Mouse (Mus musculus) olfactory bulb, adult 2 months (tissue): ENCODE results near the gene Ptges2. TPM values are rescaled to one million over a fixed set of nuclear protein-coding genes. Genes with fewer than 3 reads are reported as not detected.

Experiments
- H3K27ac ChIP-seq: fragments of 200-500 bp; 2 replicates; pipeline ENCODE4 v1.5.1; 2012; ENCODE audit warnings: low read depth, low read length; ENCODE audit not compliant: insufficient read depth
- H3K4me1 ChIP-seq: fragments of 200-500 bp; 2 replicates; pipeline ENCODE4 v1.6.1; 2012; ENCODE audit warnings: low read length; ENCODE audit not compliant: control insufficient read depth, insufficient read depth
- H3K4me3 ChIP-seq: fragments of 200-500 bp; 2 replicates; pipeline ENCODE4 v1.5.1; 2012; ENCODE audit warnings: mild to moderate bottlenecking, low read depth, low read length, moderate library complexity; ENCODE audit not compliant: insufficient read depth
- CTCF ChIP-seq: fragments of 200-500 bp; IDR thresholded peaks from 2 replicates; pipeline ENCODE4 v1.5.1; 2012; ENCODE audit warnings: low read depth, mild to moderate bottlenecking, low read length, moderate library complexity; ENCODE audit not compliant: insufficient read depth
- POLR2A ChIP-seq: fragments of 200-500 bp; IDR thresholded peaks from 2 replicates; pipeline ENCODE4 v1.6.1; 2012; ENCODE audit warnings: mild to moderate bottlenecking, low read depth, low read length, moderate library complexity; ENCODE audit not compliant: insufficient read depth
- WGBS: fragments of 180-500 bp; shearing (Covaris S2); methylation state at CpG from one replicate; pipeline ENCODE4 v1.1.7; 2018; 5-methylcytosine and 5-hydroxymethylcytosine counted together
- polyA plus RNA-seq: library from polyadenylated mRNA; stranded (reverse); fragments of >200 nt; gene quantifications from 2 replicates; pipeline ENCODE4 v1.2.4, GENCODE M21; 2012; ENCODE audit warnings: low replicate concordance; ENCODE audit not compliant: missing spikeins, insufficient read depth, insufficient read length

Ptges2 gene
- polyA plus RNA-seq, 1 experiment: not detected

DNA sequence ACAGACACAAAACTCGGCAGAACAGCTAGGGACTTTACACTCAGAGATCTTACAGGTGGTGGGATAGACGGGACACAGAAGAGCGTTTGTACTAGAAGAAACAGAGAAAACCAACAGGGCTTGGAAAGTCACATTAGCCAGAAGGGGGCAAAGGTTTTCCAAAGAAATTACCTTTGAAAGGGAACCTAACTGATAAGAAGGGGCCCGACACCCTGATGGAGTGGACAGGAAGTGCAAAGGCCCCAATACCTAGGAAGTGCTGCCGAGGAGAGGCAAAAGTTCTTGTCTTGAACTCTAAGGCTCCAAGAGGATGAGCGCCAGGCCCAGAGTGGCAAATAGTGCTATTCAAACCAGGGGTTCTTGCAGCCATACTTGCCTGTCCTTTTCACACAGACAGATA, 41.9 kb upstream of the Ptges2 start:
- 77% methylated on average over 6 of the region's 6 CpGs for WGBS
- no peak overlapping the region for H3K4me3 ChIP-seq

DNA sequence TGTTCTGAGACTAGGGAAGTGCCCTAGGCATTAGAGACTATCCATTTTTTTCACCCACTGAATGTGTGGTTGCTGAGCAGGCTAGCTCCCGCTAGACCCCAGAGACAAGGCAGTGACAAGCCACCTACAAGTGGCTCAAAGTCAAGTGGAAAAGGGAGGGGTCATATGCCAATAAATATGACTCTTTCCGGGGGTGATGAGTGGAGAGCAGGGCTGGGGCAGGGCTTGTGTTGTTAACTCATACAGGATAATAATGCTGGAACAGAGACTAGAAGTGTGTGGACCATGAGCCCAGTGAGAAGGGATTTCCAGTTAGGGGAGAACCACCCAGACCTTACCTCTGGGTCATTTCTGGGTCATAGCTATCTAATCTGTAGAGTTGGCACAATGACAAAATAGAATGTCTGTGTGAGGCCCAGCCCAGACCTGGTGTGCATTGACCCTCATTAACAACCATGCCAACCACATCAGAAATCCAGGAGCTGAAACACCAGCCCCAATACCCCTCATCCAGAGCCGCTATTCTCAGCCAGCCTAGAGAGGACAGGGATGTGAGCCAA, 41.3 kb upstream of the Ptges2 start:
- Histone ChIP-seq H3K4me1 (peaks cover 31% of the 10 kb centered on the region), H3K4me3 (no peak overlapping the region), H3K27ac (no peak overlapping the region)
- TF ChIP-seq POLR2A: no peak
- TF ChIP-seq CTCF: no peak
- 89% methylated on average over 3 of the region's 3 CpGs for WGBS

More for the DNA sequence above, 41.9 kb upstream of the Ptges2 start:
- peaks cover 37% of the 10 kb centered on the region for H3K4me1 ChIP-seq
- H3K27ac ChIP-seq: no peak overlapping the region
- TF ChIP-seq POLR2A (no peak), CTCF (no peak)

DNA sequence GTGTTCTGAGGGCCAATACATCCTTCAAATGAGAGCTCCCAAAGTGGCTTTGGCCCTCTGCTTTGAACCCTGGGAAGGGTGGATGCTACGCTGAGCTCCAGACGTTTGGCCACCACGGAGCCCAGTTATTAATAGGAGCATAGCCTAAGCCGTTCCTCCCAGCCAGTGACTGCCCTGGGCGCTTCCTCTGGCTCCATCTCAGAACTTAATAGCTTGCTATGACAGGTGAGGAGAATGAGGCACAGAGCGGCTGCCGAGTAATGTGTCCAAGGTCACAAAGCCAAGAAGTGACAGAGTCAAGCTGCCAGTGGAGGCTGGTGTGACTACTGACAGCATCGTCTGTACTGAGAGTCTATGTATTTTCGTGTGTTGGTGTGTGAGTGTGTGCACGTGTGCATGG, 39.5 kb upstream of the Ptges2 start:
- TF ChIP-seq CTCF (no peak), POLR2A (no peak)
- Histone ChIP-seq H3K27ac (no peak overlapping the region), H3K4me1 (peaks cover 17% of the 10 kb centered on the region), H3K4me3 (no peak overlapping the region)
- WGBS: 82% methylated on average over 10 of the region's 10 CpGs

DNA sequence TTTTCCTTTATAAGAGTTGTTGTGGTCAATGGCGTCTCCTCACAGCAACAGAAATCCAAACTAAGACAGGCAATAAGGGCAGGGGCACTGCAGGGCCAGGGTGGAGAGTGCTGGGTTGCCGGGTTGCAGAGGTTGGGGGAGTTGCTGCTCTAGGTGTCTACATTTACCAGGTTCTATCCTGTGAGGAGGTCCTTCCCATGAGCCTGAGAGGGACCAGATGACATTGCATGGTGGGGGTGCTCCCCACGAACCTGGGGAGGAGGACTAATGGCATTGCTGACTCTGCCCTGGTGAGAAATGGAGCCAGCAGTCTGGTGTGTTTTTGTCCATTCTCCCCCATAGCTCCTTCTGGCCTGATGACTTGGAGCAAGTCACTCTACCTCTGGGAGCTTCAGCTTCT, 38.0 kb upstream of the Ptges2 start:
- WGBS: 78% methylated on average over 3 of the region's 3 CpGs
- TF ChIP-seq CTCF (no peak), POLR2A (no peak)
- Histone ChIP-seq H3K4me1 (peaks cover 14% of the 10 kb centered on the region), H3K4me3 (no peak overlapping the region), H3K27ac (no peak overlapping the region)

DNA sequence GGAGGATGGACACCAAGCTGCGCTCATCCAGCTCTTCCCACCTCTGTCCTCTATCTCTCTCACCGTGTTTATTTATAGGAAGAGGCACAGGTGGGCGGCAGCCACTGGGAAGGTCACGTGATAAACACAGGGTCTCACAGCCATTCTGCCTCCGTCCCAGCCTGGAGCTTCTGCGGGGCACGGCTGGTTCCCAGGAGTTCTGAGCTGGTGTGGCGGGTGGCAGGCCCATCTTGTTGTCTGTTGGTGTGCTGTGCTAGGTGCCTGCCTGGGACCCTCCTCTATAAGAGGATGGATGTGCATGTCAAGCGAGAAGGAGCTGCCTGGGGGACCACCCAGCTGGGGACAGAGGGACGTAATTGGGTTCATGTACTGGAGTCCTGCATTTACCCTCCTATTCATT, 37.3 kb upstream of the Ptges2 start:
- TF ChIP-seq CTCF: no peak
- TF ChIP-seq POLR2A: no peak
- WGBS: 58% methylated on average over 10 of the region's 10 CpGs
- no peak overlapping the region for H3K27ac ChIP-seq

DNA sequence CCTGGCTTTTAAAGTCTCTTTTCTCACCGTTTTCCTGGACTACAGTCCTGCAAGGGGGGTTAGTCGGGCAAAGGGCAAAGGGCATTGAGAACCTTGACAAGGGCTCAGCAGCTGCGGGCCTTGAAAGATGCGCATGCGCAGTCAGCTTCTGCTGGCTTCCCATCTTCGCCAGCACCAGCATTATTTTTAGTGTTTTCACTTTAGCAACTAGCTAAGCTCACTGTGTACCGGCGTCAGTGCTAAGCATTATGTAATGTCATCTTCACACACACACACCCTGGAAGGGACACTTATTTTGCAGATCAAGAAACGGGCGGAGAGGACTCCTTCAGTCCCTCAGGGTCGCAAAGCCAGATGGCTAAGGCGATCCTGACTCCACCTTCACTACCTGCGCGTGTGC, 35.0 kb upstream of the Ptges2 start:
- WGBS: 7% methylated on average over 14 of the region's 14 CpGs
- H3K27ac ChIP-seq: peak overlapping the region; percentile 77
- H3K4me3 ChIP-seq: no peak overlapping the region
- no peak for TF ChIP-seq POLR2A
- TF ChIP-seq CTCF: no peak
- peaks cover 24% of the 10 kb centered on the region for H3K4me1 ChIP-seq

More for the DNA sequence above, 37.3 kb upstream of the Ptges2 start:
- Histone ChIP-seq H3K4me3 (no peak overlapping the region), H3K4me1 (peaks cover 14% of the 10 kb centered on the region)

DNA sequence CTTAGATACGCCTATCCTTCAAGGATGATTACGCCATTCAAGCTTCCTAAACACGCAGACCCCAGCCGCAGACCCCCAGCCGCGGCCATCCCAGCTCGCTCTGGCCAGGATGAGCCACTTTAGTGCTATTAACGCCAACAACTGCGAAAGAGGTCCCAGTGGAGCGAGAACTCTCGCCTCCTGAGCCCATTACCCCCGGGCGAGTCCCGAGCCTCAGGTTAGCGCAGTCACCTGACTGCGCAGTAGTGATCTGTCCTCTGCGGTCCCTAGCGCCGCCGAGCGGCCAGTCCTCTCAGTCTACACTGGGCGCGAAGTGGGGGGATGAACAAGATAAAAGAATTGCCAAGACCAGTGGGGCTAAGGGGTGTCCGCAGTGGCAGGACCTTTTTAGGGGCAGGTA, 34.3 kb upstream of the Ptges2 start:
- H3K4me1 ChIP-seq: peaks cover 24% of the 10 kb centered on the region
- peak; percentile 62 for TF ChIP-seq CTCF
- TF ChIP-seq POLR2A: 0 out of 2 replicates have a peak, but pooled peaks have one; percentile 48
- WGBS: 3% methylated on average over 24 of the region's 24 CpGs
- H3K4me3 ChIP-seq: peak overlapping the region; percentile 41
- H3K27ac ChIP-seq: peak overlapping the region; percentile 77

DNA sequence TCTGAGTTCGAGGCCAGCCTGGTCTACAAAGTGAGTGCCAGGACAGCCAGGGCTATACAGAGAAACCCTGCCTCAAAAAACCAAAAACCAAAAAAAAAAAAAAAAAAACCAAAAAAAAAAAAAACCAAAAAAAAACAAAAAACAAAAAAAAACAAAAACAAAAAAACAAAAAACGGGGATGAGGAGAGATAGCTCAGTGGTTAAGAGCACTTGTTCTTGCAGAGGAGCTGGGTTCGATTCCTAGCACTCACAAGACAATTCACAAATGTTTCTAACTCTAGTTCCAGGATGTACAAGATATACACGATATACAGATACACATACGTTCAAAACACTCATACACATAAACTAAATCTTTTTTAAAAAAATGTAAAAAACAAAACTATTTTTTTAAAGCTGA, 33.4 kb upstream of the Ptges2 start:
- Histone ChIP-seq H3K4me3 (peak overlapping the region; percentile 75), H3K27ac (peak overlapping the region; percentile 64; the same call in 1 of the 2 replicates), H3K4me1 (peaks cover 24% of the 10 kb centered on the region)
- WGBS: 31% methylated on average over 5 of the region's 5 CpGs

DNA sequence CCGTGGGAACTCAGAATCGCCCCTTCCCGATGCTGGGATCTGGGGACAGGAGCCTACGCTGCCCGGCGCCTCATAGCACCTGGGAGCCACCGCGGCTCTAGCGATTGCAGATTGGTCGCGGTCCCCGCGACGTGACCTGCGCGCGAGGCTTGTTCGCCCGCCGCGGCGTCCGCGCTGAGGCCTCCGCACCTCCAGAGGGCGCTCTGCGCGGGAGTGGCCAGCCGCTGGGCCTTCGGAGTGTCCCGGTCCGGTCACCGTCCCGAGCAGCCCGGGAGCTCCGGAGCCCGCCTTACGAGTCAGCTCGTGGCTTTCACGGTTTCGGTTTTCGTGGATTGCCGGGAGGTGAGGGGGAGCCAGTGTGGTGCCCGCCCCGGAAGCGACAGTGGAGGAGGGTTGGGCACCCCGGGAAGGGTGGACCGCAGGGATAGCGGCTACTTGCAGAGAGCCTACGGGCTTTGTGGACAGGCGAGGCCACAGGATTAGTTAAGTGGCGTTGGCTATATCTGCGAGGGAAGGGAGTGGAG, 32.8 kb upstream of the Ptges2 start:
- WGBS: under 1% methylated on average over 53 of the region's 53 CpGs

More for the DNA sequence above, 32.8 kb upstream of the Ptges2 start:
- Histone ChIP-seq H3K4me1 (peaks cover 20% of the 10 kb centered on the region), H3K27ac (peak overlapping the region; percentile 64), H3K4me3 (peak overlapping the region; percentile 75)
- TF ChIP-seq POLR2A (peak; percentile 41; the same call in 1 of the 2 replicates), CTCF (peak; percentile 97)
